Mouse (Mus musculus) testis, adult 2 months (tissue): ENCODE results near the gene Abcd1.

ENCODE experiments used
- CTCF ChIP-seq: fragments of 200-500 bp; IDR thresholded peaks from 2 replicates; pipeline ENCODE4 v1.5.1; 2012; ENCODE audit warnings: low read depth, mild to moderate bottlenecking, inconsistent platforms, low read length, moderate library complexity; ENCODE audit not compliant: control insufficient read depth, insufficient read depth, insufficient replicate concordance
- POLR2A ChIP-seq: fragments of 200-500 bp; IDR thresholded peaks from 2 replicates; pipeline ENCODE4 v1.6.1; 2012; ENCODE audit warnings: low read depth, mild to moderate bottlenecking, inconsistent platforms, low read length, moderate library complexity; ENCODE audit not compliant: control insufficient read depth

GRCm38 (mm10) chrX:73738155-73738554 is 21.8 kb downstream of the Abcd1 start:
- TF ChIP-seq CTCF, result no peak
- no peak for TF ChIP-seq POLR2A
